Mouse (Mus musculus) gastrocnemius, postnatal 14 days (tissue): ENCODE measurements at regions not wholly inside any gene's neighbourhood (a gene's known extent, or its start where the extent isn't known, plus 50 kb on each side); places are given as distances from the start of the nearest gene placed in this dataset.

Source experiments
- DNase-seq: peaks from one replicate; pipeline ENCODE4 v3.0.0; 2021; ENCODE audit warnings: mixed read lengths
- intact Hi-C: fragments of 180-260 bp; cut with DNase I; formaldehyde crosslinking; loops from one replicate; pipeline ENCODE4 v1.15.1; 2025; ENCODE audit warnings: low total_unique reads

DNA sequence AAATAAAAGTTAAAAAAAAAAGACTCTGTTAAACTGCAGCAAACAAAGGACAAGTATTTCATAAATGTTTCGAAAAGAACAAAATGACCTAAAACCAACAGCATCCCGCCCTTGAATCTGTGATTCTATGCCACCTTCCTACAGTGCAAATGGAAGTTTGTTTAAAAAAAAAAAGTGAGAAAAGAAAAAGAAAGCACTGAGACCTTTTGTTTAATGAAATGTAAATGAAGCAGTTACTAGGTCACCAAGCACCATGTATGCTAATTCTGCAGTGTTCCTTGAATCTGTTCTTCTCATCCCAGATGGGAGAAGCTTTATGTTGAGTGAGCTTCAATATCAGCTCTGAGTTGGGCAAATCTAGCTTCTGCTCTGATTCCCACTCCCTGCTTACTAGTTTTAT is 64.8 kb downstream of the Dnajb9 start:
- intact Hi-C loops, result no loop called here
- no peak for DNase-seq

DNA sequence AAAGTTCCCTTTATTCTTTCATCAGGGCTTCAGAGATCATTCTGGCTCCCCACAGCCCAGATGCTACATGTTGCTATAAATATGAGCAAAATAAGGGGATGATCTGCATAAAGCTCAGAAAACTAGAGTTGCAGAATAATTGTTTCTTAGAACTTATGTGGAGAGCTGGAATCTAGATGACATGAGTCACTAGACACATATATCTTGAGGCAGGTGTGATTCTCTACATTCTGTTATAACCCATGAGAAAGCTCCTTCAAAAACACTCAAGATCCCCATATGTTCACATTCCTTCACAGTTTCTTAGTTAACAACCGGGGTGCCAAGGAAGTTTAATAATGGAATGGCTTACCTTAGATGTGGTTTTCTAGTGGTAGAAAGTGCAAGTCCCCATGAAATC is 71.1 kb downstream of the Dnajb9 start:
- no peak for DNase-seq
- intact Hi-C loops, result no loop called here

DNA sequence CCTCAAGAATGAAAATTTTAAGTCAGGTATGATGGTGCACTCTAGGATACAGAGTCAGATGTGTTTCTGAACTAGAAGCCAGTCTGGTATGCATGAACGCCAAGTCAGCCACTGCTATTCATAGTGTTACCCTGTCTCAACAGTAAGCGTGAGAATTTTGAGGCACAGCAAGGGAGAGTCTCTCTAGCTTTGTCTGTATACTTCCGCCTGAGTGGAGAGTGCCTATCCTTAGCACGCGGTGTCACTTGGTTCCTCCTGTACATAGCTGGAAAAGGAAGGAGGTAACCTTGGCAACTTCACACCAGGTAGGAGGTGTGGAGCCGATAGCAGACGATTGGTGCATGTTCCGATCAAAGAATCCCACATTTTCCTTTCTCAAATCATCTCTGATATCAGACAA is 81.3 kb downstream of the Dnajb9 start:
- DNase-seq, result no peak
- intact Hi-C loops, result no loop called here

GRCm38 (mm10) chr12:44105085-44105484 is 105.0 kb downstream of the Dnajb9 start:
- no peak for DNase-seq
- intact Hi-C loops, result no loop called here

GRCm38 (mm10) chr12:44099188-44099587 is 110.9 kb downstream of the Dnajb9 start:
- intact Hi-C loops, result no loop called here

GRCm38 (mm10) chr12:44071766-44072165 is 138.4 kb downstream of the Dnajb9 start:
- DNase-seq, result no peak
- intact Hi-C loops, result no loop called here

More at GRCm38 (mm10) chr12:44099188-44099587, 110.9 kb downstream of the Dnajb9 start:
- DNase-seq, result no peak

GRCm38 (mm10) chr12:44056493-44057163 is 153.5 kb downstream of the Dnajb9 start:
- DNase-seq, result no peak
- intact Hi-C loops, result no loop called here

DNA sequence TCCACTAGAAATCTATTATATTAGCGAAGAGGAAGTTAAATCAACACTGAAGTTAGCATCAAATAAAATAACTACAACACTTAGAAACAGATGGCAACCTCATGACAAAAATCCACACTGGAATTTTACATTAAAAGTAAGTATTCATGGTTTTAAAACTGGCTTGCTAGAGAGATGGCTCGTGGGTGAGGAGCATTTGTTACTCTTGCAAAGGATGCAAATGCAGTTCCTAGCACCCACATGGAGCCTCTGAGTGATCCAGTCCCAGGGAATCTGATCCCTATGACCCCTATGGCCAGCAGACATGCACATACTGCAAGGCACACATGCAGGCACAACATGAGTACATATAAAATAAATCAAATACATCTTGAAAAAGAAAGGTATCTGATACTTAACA is 164.3 kb downstream of the Dnajb9 start:
- intact Hi-C loops, result no loop called here
- DNase-seq, result no peak

- intact Hi-C loops, result no loop called here
- DNase-seq, result no peak
Observed at GRCm38 (mm10) chr12:44044388-44045105, 165.6 kb downstream of the Dnajb9 start.

DNA sequence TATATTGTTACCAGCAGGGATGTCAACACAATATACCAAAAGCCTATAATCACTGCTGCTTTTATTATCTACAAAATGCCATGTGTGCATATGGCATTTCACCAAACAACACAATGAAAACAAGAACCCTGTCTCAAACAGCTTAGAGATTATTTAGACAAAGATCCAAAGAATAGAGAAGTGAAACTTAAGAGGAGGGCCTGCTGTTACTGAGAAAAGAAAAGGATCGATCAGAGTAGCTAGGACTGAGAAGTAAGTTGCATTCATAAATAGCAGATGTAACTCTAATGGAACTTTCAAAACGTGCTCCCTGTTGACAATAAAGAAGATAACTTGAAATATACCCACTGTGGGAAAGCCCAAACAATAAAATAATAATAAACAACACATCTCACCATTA is 203.3 kb downstream of the Dnajb9 start:
- intact Hi-C loops, result no loop called here
- DNase-seq, result no peak

DNA sequence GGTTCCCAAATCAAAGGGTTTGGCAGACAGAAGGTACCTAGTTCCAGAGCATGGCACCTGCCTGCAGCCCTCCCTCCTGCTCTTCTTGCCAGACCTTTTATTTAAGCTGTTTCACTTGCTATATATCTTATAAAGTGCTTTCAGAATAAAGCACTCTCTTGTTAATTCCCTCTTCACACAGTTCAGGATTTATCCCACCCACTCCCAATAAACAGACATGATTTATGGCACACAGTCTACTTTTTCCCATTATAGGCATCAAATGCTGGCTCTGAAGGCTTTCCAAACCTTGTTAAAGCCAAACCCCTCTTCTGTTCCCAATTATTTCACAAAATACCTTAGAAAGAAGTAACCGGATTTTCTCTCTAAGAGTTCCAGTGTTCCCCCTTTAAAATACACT is 226.6 kb downstream of the Dnajb9 start:
- intact Hi-C loops, result no loop called here
- no peak for DNase-seq

DNA sequence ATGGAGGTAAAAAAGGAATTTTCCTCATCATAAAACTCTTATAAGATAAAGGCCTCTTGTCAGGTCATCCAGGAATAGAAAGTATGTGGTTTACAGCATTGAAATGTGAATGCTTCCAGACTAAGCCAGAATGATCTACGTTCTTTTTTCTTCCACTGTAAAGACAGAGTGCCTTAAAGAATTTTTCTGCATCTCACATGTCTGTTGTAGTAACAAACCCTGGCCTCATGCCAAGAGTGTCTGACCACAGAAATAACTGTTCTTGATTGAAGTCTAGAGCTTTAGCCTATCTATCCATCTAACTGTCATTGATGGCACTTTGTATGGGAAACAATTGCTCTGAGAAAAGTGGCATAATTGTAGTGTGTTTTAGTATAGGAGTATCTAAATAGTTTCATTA is 246.2 kb downstream of the Dnajb9 start:
- intact Hi-C loops, result no loop called here
- no peak for DNase-seq

DNA sequence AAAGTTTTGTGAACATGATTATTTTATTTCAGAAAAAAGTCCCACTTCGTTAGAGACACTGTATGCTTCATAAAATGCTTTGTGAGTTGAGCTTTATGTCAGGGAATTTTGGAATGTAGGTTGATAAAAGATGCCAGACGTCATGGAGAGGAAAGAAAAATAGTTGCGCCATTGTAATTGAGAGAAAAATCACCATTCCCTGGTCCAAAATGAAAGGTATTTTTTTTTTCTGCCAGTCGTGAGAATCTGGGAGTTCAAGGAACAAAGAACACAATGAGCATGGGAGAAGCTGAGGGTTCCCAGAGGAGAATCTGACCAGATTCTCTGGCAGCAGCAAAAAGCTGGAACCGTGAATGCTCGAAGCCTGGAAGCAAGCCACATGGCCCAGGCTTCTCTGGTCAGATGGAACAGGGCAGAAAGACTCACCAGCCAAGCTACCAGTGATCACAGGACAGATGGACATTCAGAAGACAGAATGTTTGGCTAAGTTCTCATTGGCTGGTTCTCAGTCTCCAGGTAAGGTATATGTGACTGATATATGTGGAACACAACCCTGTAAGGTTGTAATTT is 247.5 kb downstream of the Dnajb9 start:
- intact Hi-C loops, result no loop called here
- peak; percentile 8 for DNase-seq

DNA sequence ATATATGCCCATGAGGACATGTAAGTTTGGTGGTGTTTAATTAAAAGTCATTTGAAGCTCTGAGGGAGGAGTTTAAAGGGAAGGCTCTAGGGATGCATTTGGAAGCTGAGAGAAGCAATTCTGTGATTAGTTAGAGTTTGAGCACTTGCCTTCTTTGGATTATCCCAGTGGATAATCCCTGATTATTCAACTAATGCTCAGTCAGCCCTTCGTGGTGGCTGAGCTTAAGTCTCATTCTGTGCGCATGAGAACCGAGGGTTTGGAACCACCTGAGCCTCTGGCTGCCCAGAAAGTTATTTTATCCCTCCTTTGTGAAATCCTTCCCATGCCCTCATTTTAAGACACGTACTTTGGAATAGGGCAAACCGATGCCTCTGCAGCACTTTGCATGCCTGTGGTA is 285.9 kb downstream of the Dnajb9 start:
- intact Hi-C loops, result no loop called here
- no peak for DNase-seq

- intact Hi-C loops, result no loop called here
- DNase-seq, result no peak
Observed at GRCm38 (mm10) chr12:43920396-43920795, 289.7 kb downstream of the Dnajb9 start.

GRCm38 (mm10) chr12:43919114-43919513 is 291.0 kb downstream of the Dnajb9 start:
- intact Hi-C loops, result no loop called here

GRCm38 (mm10) chr12:43916779-43917178 is 293.3 kb downstream of the Dnajb9 start:
- intact Hi-C loops, result no loop called here
- no peak for DNase-seq

More at GRCm38 (mm10) chr12:43919114-43919513, 291.0 kb downstream of the Dnajb9 start:
- no peak for DNase-seq

GRCm38 (mm10) chr12:43899273-43899672 is 310.9 kb downstream of the Dnajb9 start:
- no peak for DNase-seq
- intact Hi-C loops, result no loop called here

DNA sequence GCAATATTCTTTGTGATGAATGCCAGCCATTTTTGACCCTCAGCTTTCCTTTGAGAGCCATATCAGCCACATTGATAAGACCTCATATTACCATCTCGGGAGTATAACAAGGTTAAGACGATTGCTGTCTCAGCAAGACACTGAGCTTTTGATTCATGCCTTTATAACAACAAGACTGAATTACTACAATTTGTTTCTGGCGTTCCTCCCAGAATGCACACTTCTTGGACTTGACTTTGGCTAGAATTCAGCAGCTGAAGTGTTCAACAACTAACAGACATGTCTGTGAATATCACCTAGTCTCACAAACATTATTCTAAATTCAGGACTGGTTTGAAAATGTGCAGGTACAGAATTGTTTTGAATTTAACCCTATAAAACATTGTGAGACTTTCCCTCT is 324.5 kb downstream of the Dnajb9 start:
- no peak for DNase-seq
- intact Hi-C loops, result no loop called here

- intact Hi-C loops, result no loop called here
- no peak for DNase-seq
Observed at GRCm38 (mm10) chr12:43860479-43860878, 349.6 kb downstream of the Dnajb9 start.

GRCm38 (mm10) chr12:43856370-43856769 is 353.8 kb downstream of the Dnajb9 start:
- intact Hi-C loops, result no loop called here
- no peak for DNase-seq
